Mouse (Mus musculus): Measurements from ENCODE around the gene Serping1.

- no peak for TF ChIP-seq CTCF (IDR thresholded peaks at IDR 0.05; ENCODE audit: low read depth, low read length)
- no peak for TF ChIP-seq POLR2A (IDR thresholded peaks at IDR 0.05; ENCODE audit: extremely low read depth, insufficient read depth, low read length)
These were observed 8.1 kb upstream of the Serping1 start for GRCm38 (mm10) chr2:84783315-84783714.

Data from liver, adult 2 months (tissue).